Mouse (Mus musculus): ENCODE measurements at regions not wholly inside any gene's neighbourhood (a gene's known extent, or its start where the extent isn't known, plus 50 kb on each side); places are given as distances from the start of the nearest gene placed in this dataset.

DNA sequence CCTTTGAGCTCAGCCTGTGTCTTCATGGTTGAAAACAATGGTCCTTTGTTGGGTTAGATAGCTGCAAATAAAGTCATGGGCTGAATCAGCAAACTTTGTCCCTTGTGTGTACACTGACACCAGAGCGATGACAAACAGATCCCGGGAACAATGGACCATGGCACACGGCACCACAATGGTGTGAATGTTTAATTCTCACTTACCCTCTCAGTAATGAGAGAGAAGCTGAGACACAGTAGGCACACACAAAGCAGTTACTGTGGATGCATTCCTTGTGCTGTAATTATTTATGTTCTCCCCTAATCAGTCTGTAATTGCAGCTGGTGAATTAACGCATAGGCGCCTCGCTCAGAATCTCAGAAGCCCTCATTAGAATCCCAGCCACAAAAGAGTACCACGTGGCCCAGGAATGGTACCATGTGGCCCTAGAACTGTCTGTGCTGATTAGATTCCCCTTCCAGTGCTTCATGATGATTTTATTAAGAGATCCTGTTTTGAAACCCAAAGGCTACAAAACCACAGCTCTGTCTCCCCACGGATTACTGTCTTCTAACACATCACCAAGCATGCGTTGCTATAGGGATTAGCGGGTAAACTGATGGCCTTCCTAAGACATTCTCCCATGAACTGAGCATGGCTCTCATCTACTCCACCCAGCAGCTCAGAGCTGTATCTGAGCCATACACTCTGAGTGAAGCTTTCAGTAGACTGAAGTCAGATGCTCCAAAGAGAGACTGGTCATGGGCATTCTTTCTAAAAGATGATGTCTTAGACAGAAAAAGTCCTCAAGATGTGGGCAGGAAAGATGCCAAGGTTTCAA is 250.8 kb downstream of the Wdr11 start:
- Histone ChIP-seq H3K9ac (no peak overlapping the region), H3K4me1 (0 out of 2 replicates have a peak, but pooled peaks cover 6% of the 10 kb centered on the region), H3K27me3 (replicated peaks) (no peaks in the 10 kb centered on the region), H3K4me2 (replicated peaks) (no peak overlapping the region), H3K36me3 (no peaks in the 10 kb centered on the region), H3K9me3 (no peaks in the 10 kb centered on the region), H3K4me3 (no peak overlapping the region), H3K27ac (no peak overlapping the region)
- 51% methylated on average over 10 of the region's 10 CpGs for WGBS
- peak; percentile 71 for ATAC-seq (ENCODE audit: low FRiP score, low read depth)

DNA sequence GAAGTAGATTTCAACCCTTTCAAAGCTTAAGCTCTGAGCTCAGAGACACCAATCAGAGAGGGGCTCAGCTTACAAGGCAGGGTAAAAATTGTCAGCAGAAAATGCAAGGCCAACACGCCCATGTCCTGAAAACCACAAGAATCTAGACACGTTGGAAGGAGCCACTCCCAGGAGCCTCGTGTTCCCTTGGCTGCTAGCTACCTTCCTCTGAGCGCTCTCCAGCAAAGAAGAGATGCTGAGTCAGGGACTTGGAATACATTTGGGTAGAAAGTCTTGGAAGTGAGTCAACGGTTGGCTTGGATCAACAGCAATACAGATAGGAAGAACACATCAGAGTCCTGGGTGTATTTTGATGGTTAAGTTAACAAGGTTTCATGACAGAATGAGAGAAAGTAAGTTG is 255.5 kb downstream of the Wdr11 start:
- Histone ChIP-seq H3K9ac (no peak overlapping the region), H3K4me1 (0 out of 2 replicates have a peak, but pooled peaks cover 6% of the 10 kb centered on the region), H3K27me3 (replicated peaks) (no peaks in the 10 kb centered on the region), H3K36me3 (no peaks in the 10 kb centered on the region), H3K4me2 (replicated peaks) (no peak overlapping the region), H3K27ac (no peak overlapping the region), H3K4me3 (no peak overlapping the region), H3K9me3 (no peaks in the 10 kb centered on the region)
- 87% methylated on average over 5 of the region's 5 CpGs for WGBS
- no peak for ATAC-seq (ENCODE audit: low FRiP score, low read depth)

DNA sequence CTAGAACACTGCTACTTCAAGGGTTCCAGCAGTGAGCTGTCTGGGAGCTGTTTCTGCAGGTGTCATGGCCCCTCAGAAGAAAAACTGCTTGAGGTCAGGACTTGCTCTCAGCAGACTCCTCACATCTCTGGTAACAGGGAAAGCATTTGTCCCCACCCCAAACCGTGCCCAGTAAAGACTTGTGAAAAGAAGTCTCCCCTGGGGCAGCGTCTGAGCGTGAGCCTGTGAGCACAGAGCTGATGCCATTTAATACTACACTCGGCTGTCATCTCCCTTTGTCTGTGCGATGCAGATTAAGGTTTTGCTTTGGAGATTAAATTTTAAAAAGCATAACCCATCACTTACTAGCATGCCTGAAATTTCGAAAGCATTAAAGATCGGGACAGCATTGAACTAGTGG is 261.9 kb downstream of the Wdr11 start:
- Histone ChIP-seq H3K9ac (no peak overlapping the region), H3K9me3 (no peaks in the 10 kb centered on the region), H3K27ac (no peak overlapping the region), H3K4me1 (no peaks in the 10 kb centered on the region), H3K4me2 (replicated peaks) (no peak overlapping the region), H3K36me3 (no peaks in the 10 kb centered on the region), H3K27me3 (replicated peaks) (no peaks in the 10 kb centered on the region), H3K4me3 (no peak overlapping the region)
- ATAC-seq (ENCODE audit: low FRiP score, low read depth), result no peak
- 57% methylated on average over 7 of the region's 7 CpGs for WGBS

DNA sequence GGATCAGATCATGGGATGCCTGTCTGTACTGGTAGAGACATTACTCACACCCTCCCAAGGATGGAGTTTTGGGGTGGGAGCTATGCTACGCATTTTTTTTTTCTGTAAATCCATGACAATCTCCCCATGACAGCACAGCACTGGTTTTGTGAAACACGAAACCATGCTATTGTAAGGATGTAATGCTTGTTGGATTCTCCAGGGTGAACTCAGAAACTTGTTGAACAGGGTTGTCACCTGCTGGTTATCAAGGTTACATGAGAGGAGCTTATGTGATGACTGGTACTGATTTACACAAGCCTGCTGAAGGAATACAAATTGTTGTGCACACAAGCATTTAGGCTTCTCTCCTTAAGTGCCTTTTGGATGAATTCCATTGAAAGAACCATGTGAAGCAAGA is 263.3 kb downstream of the Wdr11 start:
- WGBS, result 72% methylated on average over 2 of the region's 2 CpGs

DNA sequence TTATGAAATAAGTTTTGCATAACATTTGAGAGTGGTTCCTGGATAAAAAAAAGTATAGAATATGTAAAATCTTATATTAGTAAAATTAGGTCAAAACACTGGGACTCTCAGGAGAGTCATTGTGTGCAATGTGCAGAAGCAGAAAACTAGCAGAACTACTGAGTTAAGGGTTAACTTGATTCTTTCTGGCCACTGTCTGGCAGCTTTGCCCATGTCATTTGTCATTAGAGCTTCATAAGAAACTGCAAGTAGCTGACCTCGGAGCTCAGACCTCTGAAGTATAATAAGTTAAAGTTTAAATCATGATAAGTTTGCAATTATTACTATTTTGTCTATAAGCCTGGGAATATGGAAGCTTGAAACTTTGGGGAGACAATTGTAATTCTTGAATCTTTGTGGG is 271.3 kb downstream of the Wdr11 start:
- no peaks in the 10 kb centered on the region for H3K9me3 ChIP-seq
- WGBS, result 54% methylated on average over 1 of the region's 1 CpGs
- no peaks in the 10 kb centered on the region for H3K27me3 ChIP-seq (replicated peaks)
- no peaks in the 10 kb centered on the region for H3K4me1 ChIP-seq
- H3K9ac ChIP-seq, result no peak overlapping the region
- H3K36me3 ChIP-seq, result no peaks in the 10 kb centered on the region
- no peak for ATAC-seq (ENCODE audit: low FRiP score, low read depth)
- no peak overlapping the region for H3K4me2 ChIP-seq (replicated peaks)
- H3K4me3 ChIP-seq, result no peak overlapping the region
- no peak overlapping the region for H3K27ac ChIP-seq

More for the DNA sequence above, 263.3 kb downstream of the Wdr11 start:
- Histone ChIP-seq H3K9ac (no peak overlapping the region), H3K4me2 (replicated peaks) (no peak overlapping the region), H3K27me3 (replicated peaks) (no peaks in the 10 kb centered on the region), H3K4me1 (no peaks in the 10 kb centered on the region), H3K9me3 (no peaks in the 10 kb centered on the region), H3K4me3 (no peak overlapping the region), H3K27ac (no peak overlapping the region), H3K36me3 (no peaks in the 10 kb centered on the region)
- ATAC-seq (ENCODE audit: low FRiP score, low read depth), result no peak

DNA sequence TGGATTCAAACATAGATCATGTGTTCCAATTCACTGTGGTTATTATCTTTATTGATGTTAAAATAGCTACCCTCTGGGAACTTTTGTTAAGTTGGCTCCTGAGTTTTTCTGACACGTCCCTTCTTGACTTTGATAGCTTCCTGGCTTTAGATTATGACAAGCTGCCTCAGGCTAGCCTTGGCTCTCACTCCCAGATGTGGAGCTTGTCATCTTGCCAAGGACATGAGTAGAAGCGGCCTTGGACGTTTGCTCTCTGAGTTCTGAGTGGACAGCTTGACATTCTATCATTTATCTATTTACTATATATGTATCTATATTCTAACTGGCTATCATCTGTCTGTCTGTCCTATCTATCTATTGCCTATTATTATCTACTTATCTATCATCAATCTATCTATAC is 273.9 kb downstream of the Wdr11 start:
- no peaks in the 10 kb centered on the region for H3K27me3 ChIP-seq (replicated peaks)
- ATAC-seq (ENCODE audit: low FRiP score, low read depth), result no peak
- H3K27ac ChIP-seq, result no peak overlapping the region
- H3K4me1 ChIP-seq, result no peaks in the 10 kb centered on the region
- WGBS, result 80% methylated on average over 3 of the region's 3 CpGs
- no peak overlapping the region for H3K4me2 ChIP-seq (replicated peaks)
- no peaks in the 10 kb centered on the region for H3K36me3 ChIP-seq
- no peak overlapping the region for H3K4me3 ChIP-seq
- no peak overlapping the region for H3K9ac ChIP-seq
- no peaks in the 10 kb centered on the region for H3K9me3 ChIP-seq

DNA sequence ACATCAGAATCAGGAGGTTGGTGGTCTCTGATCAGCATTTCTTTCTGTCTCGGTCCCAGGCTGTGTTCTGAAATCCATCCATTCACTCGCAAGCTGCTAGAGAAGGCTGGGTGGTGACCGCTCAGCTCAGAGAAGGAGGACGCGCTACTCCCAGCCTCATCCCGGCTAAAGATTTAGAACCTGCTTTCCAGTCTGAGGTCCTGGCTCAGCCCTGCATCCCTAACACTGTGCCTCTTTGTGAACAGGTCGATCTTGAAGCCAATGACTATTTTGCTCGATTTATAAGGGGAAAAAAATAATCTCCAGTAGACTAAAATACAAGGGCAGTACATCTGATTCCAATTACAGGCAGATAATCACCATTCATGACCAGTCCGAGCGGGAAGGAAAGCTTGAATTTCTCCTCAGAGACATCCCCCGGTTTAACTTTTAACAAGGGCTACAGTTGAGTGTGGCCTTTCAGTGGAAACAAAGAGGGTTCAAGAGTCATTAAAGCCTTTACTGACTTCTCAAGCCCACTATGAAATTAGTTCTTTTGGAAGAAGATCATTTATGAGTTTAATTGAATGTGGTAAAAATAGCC is 280.6 kb downstream of the Wdr11 start:
- no peak for ATAC-seq (ENCODE audit: low FRiP score, low read depth)
- H3K27ac ChIP-seq, result no peak overlapping the region
- WGBS, result 58% methylated on average over 11 of the region's 11 CpGs
- no peaks in the 10 kb centered on the region for H3K4me1 ChIP-seq
- H3K36me3 ChIP-seq, result no peaks in the 10 kb centered on the region
- H3K27me3 ChIP-seq (replicated peaks), result no peaks in the 10 kb centered on the region
- H3K9me3 ChIP-seq, result no peaks in the 10 kb centered on the region
- no peak overlapping the region for H3K4me3 ChIP-seq
- no peak overlapping the region for H3K4me2 ChIP-seq (replicated peaks)
- no peak overlapping the region for H3K9ac ChIP-seq

DNA sequence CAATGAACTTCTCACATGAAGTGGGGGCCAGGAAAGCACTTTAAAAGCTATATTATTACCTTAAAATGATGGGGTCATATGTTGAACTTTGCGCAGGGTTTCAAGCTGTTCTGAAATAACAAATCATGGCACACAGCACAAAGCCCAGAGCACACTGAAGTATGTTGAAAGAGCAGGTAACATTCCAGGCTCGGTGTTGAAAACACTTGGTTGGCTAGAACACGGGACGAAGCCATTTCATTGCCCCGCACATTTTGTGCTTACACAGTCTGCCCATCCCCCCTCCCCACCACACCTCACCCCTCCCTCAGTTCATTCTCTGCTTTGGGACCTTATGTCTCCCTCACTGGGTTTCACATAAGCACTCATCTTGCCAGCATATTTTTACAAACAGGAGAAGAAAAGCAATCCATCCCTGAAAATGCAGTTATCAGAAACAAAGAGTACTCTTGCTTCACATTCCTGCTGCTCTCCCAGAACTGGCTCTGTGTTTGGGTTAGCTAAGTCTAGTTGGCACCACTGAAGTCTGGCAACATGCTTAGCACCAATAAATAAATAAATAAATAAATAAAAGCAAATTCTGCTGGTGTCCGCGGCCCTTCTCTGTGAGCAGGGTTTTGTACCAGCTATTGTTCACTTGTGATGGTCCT is 284.7 kb downstream of the Wdr11 start:
- H3K4me1 ChIP-seq, result no peaks in the 10 kb centered on the region
- no peaks in the 10 kb centered on the region for H3K36me3 ChIP-seq
- H3K9ac ChIP-seq, result no peak overlapping the region
- H3K9me3 ChIP-seq, result no peaks in the 10 kb centered on the region
- no peaks in the 10 kb centered on the region for H3K27me3 ChIP-seq (replicated peaks)
- no peak overlapping the region for H3K4me2 ChIP-seq (replicated peaks)
- no peak for ATAC-seq (ENCODE audit: low FRiP score, low read depth)
- WGBS, result 77% methylated on average over 7 of the region's 7 CpGs
- H3K27ac ChIP-seq, result no peak overlapping the region
- H3K4me3 ChIP-seq, result no peak overlapping the region

DNA sequence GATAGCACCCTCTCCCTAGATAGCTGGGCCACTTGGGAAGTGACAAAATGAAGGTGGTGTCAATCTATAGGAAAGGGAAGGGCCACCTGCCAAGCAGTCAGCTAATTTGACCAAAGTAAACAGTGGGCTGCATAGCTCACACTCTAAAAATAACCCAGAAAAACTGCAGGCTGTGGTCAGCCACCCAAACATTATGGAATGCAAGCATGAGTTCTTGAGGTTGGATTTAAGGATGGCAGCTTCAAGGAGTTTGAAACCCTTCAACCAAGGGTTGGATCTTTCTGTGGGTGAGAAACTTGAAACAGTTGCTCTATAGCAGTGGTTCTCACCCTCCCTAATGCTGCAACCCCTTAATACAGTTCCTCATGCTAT is 285.2 kb downstream of the Wdr11 start:
- no peak for ATAC-seq (ENCODE audit: low FRiP score, low read depth)
- Histone ChIP-seq H3K4me1 (no peaks in the 10 kb centered on the region), H3K27ac (no peak overlapping the region), H3K4me3 (no peak overlapping the region), H3K9me3 (no peaks in the 10 kb centered on the region), H3K9ac (no peak overlapping the region), H3K27me3 (replicated peaks) (no peaks in the 10 kb centered on the region), H3K36me3 (no peaks in the 10 kb centered on the region), H3K4me2 (replicated peaks) (no peak overlapping the region)

DNA sequence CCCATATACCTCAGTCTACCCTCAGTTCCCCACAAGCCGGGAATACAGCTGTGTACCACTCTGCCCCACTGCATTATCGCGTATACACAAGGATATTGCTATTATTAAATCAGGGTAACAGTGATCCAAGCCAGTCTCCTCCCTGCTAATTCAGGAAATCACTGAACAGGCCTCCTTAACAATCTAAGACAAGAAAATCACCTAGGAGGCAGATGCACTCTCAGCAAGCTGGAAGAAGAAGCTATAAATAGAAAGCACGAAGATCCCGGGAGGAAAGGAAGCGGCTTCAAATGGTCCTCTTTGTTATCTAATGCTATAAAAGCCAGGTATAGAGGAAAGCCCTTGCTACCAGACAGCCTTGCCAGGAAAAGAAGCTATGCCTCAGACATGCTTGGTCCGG is 304.6 kb downstream of the Wdr11 start:
- no peak overlapping the region for H3K4me2 ChIP-seq (replicated peaks)
- no peak overlapping the region for H3K9ac ChIP-seq
- H3K4me3 ChIP-seq, result no peak overlapping the region
- no peaks in the 10 kb centered on the region for H3K4me1 ChIP-seq
- no peaks in the 10 kb centered on the region for H3K36me3 ChIP-seq
- 78% methylated on average over 7 of the region's 7 CpGs for WGBS
- H3K9me3 ChIP-seq, result no peaks in the 10 kb centered on the region
- H3K27ac ChIP-seq, result no peak overlapping the region
- no peaks in the 10 kb centered on the region for H3K27me3 ChIP-seq (replicated peaks)
- no peak for ATAC-seq (ENCODE audit: low FRiP score, low read depth)

DNA sequence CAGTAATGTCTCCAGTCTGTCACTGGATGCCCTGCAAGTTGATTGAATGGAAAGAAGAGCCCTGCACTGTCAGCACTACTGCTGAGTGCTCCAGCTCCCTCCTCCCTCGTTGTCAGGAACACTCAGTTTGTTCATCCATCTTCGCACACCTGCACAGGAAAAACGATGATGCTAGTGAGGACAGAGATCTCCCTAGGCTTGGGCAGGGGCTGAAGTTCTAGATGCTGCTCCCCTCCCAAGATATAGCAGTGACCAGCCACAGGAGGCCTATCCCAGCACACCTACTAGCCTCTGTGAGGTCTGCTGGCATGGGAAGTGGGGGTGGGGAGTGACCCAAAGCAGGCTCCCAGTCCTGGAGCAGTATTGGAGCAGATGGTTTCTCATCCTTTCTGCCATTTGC is 305.8 kb downstream of the Wdr11 start:
- ATAC-seq (ENCODE audit: low FRiP score, low read depth), result no peak
- no peak overlapping the region for H3K4me2 ChIP-seq (replicated peaks)
- H3K27me3 ChIP-seq (replicated peaks), result no peaks in the 10 kb centered on the region
- H3K4me3 ChIP-seq, result no peak overlapping the region
- 80% methylated on average over 3 of the region's 3 CpGs for WGBS
- H3K9me3 ChIP-seq, result no peaks in the 10 kb centered on the region
- H3K27ac ChIP-seq, result no peak overlapping the region
- H3K4me1 ChIP-seq, result no peaks in the 10 kb centered on the region
- no peaks in the 10 kb centered on the region for H3K36me3 ChIP-seq
- H3K9ac ChIP-seq, result no peak overlapping the region

DNA sequence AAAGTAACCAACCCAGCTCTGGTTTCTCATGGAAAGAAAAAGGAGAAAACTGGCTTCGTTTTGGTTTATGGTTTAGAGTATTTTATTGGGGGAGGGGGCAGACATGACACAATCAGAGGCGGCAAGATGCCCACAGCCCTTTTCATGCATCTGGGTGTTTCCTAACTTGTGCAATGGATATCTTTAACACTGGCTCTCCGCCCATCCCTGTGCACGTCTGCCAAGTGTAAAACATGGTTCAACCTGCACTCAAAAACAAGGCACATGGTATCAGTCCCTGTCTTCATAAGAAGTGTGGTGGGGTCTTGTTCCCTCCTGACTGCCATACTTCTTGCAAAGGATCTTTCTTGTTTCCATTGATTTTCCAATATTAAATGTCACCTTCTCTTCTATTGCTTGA is 310.6 kb downstream of the Wdr11 start:
- ATAC-seq (ENCODE audit: low FRiP score, low read depth), result no peak
- H3K4me1 ChIP-seq, result no peaks in the 10 kb centered on the region
- H3K4me3 ChIP-seq, result no peak overlapping the region
- no peak overlapping the region for H3K27ac ChIP-seq
- no peak overlapping the region for H3K4me2 ChIP-seq (replicated peaks)
- H3K27me3 ChIP-seq (replicated peaks), result no peaks in the 10 kb centered on the region
- H3K9ac ChIP-seq, result no peak overlapping the region
- 85% methylated on average over 4 of the region's 4 CpGs for WGBS
- no peaks in the 10 kb centered on the region for H3K36me3 ChIP-seq
- H3K9me3 ChIP-seq, result no peaks in the 10 kb centered on the region

DNA sequence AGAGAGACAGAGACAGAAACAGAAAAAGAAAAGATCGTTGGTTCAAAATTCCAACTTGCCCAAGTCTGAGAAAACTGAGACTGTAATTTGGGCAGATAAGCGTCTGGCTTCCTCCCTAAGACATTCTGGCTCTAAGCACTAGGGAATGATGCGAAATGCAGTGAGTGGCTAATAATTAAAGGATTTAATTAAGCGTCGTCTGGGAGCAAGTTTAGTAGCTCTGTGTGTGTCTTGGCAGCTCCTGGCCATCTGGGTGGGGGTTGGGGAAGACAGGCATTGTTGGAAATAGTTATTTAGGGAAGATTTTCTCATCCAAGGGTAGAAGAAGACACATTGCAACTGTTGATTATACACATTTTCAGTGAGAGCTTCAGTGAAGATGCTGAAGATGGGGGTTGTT is 311.5 kb downstream of the Wdr11 start:
- WGBS, result 69% methylated on average over 5 of the region's 5 CpGs
- H3K36me3 ChIP-seq, result no peaks in the 10 kb centered on the region
- no peak overlapping the region for H3K4me2 ChIP-seq (replicated peaks)
- ATAC-seq (ENCODE audit: low FRiP score, low read depth), result no peak
- H3K9me3 ChIP-seq, result no peaks in the 10 kb centered on the region
- H3K4me1 ChIP-seq, result no peaks in the 10 kb centered on the region
- H3K9ac ChIP-seq, result no peak overlapping the region
- H3K27ac ChIP-seq, result no peak overlapping the region
- no peak overlapping the region for H3K4me3 ChIP-seq
- H3K27me3 ChIP-seq (replicated peaks), result no peaks in the 10 kb centered on the region

Data from neural tube, embryonic 12.5 days (tissue).